Mouse (Mus musculus): ENCODE results near the gene Ppy.

GRCm38 (mm10) chr11:102096887-102097391 lies 4.2 kb downstream of the Ppy start:
- TF ChIP-seq TCF12 (IDR thresholded peaks at IDR 0.05; ENCODE audit: insufficient read depth, poor library complexity, severe bottlenecking), result no peak
- TF ChIP-seq POLR2A (IDR thresholded peaks at IDR 0.05; ENCODE audit: insufficient read length, low read depth), result no peak

All from myocyte (in vitro differentiated cells).